ENCODE assay signal across 10 mouse cellular contexts in genomic region chr11:66122017-66122416, GRCm38 (mm10). TPM values are rescaled to one million over a fixed set of nuclear protein-coding genes. Genes with fewer than 3 reads are reported as not detected.
DNase-seq lines count a peak whose midpoint lies in the region; ATAC-seq lines count a peak whose summit lies in the region.
"Had no signal": no experiment of that assay in that cellular context is flagged by ENCODE, and none has a peak within 500 bp of the region (broad histone marks: within the 10 kb centered on the region; RNA-seq: fewer than 3 reads in every experiment).

No protein-coding gene starts in this region.

- no peaks in the 10 kb centered on the region for H3K4me1 ChIP-seq in neural tube, embryonic 11.5 days (ENCODE audit: control insufficient read depth, insufficient read depth, low read length)
- H3K4me1 ChIP-seq: embryonic facial prominence, embryonic 15.5 days had no signal

- H3K27me3 ChIP-seq in neural tube, embryonic 11.5 days (ENCODE audit: control insufficient read depth, insufficient read depth, low read length), result no peaks in the 10 kb centered on the region
- H3K27me3 ChIP-seq: embryonic facial prominence, embryonic 15.5 days had no signal

- H3K27ac ChIP-seq in neural tube, embryonic 11.5 days (ENCODE audit: low read depth, low read length), result no peak overlapping the region
- H3K27ac ChIP-seq: embryonic facial prominence, embryonic 15.5 days; macrophage had no signal

- H3K9me3 ChIP-seq in neural tube, embryonic 11.5 days (ENCODE audit: control insufficient read depth, low read length), result no peaks in the 10 kb centered on the region
- H3K9me3 ChIP-seq: embryonic facial prominence, embryonic 15.5 days had no signal

- ATAC-seq in neural tube, embryonic 11.5 days (ENCODE audit: insufficient read depth, low FRiP score, low TSS enrichment), result no peak
- ATAC-seq in inflammation-experienced regulatory T-cells, adult 6 months, result no peak

- 24% methylated on average over 3 of the region's 3 CpGs for WGBS in neural tube, embryonic 11.5 days

- H3K36me3 ChIP-seq in neural tube, embryonic 11.5 days (ENCODE audit: control insufficient read depth, insufficient read depth, low read length), result no peaks in the 10 kb centered on the region
- H3K36me3 ChIP-seq: embryonic facial prominence, embryonic 15.5 days had no signal

- peak; percentile 1 to 46 for DNase-seq in kidney, adult 8-10 months
- no peak for DNase-seq in kidney, adult 11 months
- peak; percentile 15 for DNase-seq in Muller cell, postnatal 12 days (ENCODE audit: inconsistent ontology term)
- peak; percentile 41 to 60 for DNase-seq in cerebellum, adult 18-20 months
- peak; percentile 24 to 61 for DNase-seq in frontal cortex, postnatal 14 days (ENCODE audit: low spot score in 2 of 2)
- peak; percentile 53 to 67 for DNase-seq in layer of hippocampus, postnatal 36 days
- DNase-seq in neural tube, embryonic 11.5 days (ENCODE audit: low spot score), result peak; percentile 73

- no peak overlapping the region for H3K4me3 ChIP-seq in neural tube, embryonic 11.5 days (ENCODE audit: low read depth, low read length)
- H3K4me3 ChIP-seq: embryonic facial prominence, embryonic 15.5 days had no signal

- no peak overlapping the region for H3K9ac ChIP-seq in neural tube, embryonic 11.5 days (ENCODE audit: low read length)
- H3K9ac ChIP-seq: embryonic facial prominence, embryonic 15.5 days had no signal

- no peak overlapping the region for H3K4me2 ChIP-seq in neural tube, embryonic 11.5 days (ENCODE audit: low read depth)
- H3K4me2 ChIP-seq: embryonic facial prominence, embryonic 15.5 days had no signal

RNA-seq across cellular contexts. Expression of gene Dnah9, which starts 46.3 kb away (rescaled TPM):
- 10 to 100 TPM; 15.6 to 16.4 TPM for total RNA-seq in layer of hippocampus, postnatal 36 days (2021)
- 0.62 and 0.88 TPM in 2 replicates for polyA plus RNA-seq in neural tube, embryonic 11.5 days (2014; fragmentation: Nextera tagmentation; extraction: Ambion mirVana)
- polyA plus RNA-seq in inflammation-experienced regulatory T-cells, adult 6 months (2017; shearing (Covaris generic)), result under 1 TPM in 1 of 3 experiments, not detected in 2; 0.05 TPM
- polyA plus RNA-seq: macrophage had no signal
